Mouse (Mus musculus): ENCODE measurements at regions not wholly inside any gene's neighbourhood (a gene's known extent, or its start where the extent isn't known, plus 50 kb on each side); places are given as distances from the start of the nearest gene placed in this dataset.
"Not testable (repeated sequence)": the region's sequence is repeated elsewhere in the genome, so short reads cannot be mapped to it uniquely, and the experiment has no call there.

DNA sequence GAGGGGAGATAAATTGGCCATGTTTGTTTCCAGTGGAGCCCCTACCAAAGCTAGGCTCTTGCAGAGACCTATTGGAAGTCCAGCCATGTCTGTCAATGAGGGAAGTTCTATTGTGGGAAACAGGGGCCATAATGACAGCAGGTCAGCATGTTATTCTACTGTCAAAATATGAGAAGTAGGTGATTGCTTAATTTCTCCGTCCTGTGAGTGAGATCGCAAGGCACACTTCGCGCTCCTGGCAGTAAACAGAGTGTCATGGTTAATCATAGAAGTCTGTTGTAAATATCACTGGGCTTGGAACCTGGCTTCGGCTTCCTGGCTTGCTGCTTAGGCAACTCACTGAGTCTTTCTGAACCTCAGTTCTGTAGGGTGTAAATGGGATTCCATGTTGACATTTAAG lies 72.5 kb upstream of the Ccdc122 start:
- no peak for DNase-seq (ENCODE audit: low read depth, low spot score)

DNA sequence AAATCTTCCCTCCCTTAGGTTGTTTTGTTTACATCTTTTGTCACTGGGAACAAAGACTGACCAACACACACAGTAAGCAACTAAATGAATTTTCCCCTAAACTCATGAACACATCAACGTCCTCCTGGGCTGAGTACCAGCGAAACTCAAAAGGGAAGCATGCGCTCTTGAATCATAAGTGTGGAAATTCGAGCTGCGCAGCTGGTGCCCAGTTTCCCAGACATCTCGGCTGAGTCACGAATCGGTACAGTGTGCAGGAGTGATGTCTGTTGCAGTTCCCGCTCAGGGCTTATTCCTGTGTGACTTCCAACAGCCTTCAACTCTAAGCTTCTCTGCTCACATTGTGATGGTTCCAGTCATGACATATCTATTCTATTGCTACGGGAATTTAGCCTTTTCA lies 77.7 kb upstream of the Ccdc122 start:
- DNase-seq (ENCODE audit: low read depth, low spot score), result no peak

DNA sequence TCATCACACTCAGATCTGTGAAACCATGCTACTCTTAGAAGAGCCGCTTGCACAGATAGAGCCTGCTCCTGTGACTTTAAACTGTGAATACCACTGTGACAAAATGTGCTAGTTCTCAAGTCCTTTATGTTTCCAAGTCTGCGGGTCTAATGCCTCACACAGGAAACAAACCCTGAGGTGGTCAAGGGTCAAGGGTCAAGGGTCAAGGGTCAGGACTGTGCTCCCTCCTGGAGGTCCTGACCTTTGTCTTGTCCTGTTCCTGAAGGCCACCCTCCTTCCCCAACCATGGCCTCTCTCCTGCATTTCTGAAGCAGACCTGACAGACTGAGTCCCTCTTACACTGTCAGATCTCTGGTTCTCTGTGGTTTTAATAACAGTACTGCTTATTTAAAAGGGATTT lies 79.4 kb upstream of the Ccdc122 start:
- no peak for DNase-seq (ENCODE audit: low read depth, low spot score)

DNA sequence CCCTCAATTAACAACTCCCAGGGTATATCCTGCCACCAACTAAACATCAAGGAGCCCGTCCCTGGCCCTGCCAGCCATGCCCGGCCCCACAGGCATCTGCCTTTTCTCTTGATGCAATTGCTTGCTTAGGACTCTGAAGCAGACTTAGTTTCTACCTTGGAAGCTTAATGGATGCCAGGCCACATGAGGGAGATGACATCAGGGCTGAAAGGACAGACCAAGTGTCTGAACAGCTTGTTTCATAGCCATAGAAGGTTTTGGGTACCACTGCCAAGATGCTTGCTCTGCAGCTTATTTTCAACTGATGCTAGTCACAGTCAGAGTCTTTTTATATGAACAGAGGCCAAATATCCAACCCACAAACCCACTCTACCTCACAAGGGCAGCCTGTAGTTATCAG lies 83.4 kb upstream of the Ccdc122 start:
- DNase-seq (ENCODE audit: low read depth, low spot score), result no peak

DNA sequence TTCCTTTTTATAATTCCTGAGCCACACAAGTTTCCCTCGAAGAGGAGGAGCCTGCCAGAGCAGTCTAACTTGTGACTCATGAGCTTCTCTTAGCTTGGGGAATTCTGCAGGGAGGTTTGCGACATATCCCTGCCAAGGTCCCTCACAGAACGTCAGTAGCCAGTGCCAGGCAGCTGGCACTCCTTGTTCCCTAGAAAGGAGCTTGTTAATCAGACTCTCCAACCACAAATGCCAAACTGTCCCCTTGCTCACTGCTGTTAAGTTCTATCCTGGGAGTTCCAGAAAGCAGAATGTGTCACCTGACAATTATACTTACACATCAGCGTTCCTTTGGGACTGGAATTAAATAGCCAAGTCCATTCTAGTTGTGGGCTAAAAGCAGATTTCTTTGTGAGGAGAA lies 85.1 kb upstream of the Ccdc122 start:
- peak; percentile 66 for DNase-seq (ENCODE audit: low read depth, low spot score)

DNA sequence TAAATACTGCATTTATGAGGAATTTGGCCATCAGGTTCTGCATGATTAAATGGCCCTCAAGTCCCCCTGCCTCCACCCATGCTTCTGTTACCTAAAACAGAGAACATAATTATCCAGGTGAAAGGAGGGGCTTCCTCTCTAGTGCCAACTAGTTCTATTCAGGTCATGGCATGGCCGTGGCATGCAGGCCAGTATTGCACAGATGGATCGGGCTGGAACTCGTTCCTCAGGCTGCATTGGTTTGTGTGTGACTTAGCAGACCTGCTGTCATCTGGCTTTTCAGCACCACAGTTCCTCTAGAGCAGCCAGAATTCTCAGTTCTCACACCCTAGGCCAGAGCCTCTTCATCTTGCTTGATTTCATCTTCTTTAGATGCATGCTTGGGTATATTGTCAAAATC lies 87.2 kb upstream of the Ccdc122 start:
- no peak for DNase-seq (ENCODE audit: low read depth, low spot score)

DNA sequence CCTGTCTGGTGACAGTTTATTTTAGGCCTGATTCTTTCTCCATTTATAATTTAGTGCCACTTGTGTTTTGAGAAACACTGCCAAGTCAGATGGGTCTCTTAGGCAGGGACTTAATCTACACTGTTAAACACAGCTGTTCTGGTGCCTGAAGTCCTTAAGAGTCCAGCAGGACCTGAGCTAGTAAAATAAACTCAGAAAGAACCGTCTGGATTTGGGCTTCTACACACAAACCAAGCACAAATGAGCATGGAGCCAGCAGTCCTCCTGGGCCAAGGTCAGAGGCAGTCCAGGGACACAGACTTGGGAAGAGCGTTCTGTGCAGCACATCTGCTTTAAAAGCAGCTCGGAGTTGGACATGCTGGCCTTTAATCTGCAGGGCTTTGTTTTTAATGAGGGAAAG lies 87.6 kb upstream of the Ccdc122 start:
- DNase-seq (ENCODE audit: low read depth, low spot score), result peak; percentile 67

DNA sequence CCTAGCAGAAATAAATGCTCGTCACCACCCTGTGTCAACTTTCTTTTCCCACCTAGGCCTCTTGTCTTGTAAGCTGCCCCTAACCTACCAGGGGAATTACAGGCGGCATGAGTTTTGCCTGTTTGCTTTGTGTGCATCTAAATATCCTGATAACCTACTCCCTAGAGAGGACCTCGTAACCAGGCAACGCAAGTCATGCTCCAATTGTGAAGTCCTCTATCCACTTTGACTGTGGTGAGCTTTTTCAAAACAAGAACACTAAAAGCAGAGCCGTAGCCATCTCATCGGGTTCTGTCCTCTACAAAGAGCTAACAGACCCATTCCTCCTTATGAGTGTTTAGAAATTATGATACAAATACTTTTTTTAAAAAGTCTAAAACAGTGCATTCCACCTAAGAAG lies 88.1 kb upstream of the Ccdc122 start:
- DNase-seq (ENCODE audit: low read depth, low spot score), result no peak

DNA sequence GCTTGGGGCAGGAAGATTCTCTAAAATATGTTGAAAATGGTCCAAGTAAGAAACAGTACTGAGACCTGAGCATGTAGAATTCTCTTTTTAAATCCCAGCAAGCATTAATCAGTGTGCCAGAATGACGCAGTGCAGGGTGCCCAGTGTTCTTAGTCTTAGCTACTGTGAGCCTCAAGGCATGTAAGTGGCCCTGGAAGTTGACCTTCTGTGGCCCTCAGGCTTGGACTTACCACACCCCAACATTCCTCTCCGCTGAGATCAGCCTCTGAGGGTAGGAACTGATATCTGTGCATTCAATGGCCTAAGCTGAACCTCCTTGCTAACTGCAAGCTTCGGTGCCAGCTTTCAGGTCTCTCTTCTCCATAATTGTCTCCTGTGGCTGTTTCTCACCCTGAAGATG lies 89.4 kb upstream of the Ccdc122 start:
- no peak for DNase-seq (ENCODE audit: low read depth, low spot score)

DNA sequence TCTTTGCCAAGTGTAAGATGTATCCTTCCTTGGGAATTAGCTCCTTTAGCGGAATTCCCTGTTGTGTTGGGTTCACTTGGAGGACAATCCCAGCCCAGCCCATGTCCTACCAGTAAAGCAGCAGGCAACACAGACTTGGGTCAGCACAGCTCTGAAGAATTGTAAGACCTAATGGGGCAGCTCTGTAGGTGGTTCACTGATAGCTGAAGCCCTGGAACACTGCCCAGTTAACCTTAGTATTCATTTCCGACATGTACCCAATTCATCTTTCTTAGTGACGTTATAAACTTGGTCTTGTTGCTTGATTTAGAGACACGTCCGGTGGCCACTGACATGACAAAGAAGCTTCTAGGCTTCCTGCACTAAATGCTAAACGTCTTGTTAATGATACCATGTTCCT lies 90.9 kb upstream of the Ccdc122 start:
- no peak for DNase-seq (ENCODE audit: low read depth, low spot score)

DNA sequence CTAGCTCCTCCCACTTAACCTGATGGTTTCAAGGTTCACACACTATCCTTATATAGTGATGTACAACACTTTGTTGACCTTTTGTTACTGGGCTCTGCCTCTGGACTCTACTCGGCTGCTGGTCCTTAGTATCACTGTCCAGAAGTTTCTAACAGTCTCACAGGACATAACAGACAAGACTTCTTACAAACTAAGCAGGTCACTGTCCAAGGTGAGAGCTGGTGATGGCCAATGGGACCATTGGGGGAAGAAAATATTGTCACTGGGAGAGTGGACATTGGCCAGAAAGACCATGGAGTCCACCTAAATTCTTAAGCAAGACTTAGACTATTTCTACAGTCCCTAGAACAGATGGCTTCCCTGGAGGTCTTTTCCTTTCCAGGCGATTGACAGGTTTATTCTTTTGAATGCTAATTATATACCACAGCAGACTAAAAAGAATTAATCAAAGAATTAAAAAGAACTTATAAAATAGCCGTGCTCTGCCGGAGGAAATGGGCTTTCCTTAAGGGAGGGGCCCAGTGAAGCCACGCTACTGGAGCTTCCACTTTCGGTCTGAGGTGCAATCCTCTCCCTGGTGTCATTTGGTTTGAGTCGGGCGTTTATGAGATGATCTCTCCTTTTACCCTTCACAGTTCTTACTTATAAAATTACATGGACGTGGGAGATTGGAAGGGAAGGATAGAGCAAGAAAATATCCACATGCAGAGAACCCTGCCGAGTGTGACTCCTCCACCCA lies 94.9 kb upstream of the Ccdc122 start:
- DNase-seq (ENCODE audit: low read depth, low spot score), result no peak

DNA sequence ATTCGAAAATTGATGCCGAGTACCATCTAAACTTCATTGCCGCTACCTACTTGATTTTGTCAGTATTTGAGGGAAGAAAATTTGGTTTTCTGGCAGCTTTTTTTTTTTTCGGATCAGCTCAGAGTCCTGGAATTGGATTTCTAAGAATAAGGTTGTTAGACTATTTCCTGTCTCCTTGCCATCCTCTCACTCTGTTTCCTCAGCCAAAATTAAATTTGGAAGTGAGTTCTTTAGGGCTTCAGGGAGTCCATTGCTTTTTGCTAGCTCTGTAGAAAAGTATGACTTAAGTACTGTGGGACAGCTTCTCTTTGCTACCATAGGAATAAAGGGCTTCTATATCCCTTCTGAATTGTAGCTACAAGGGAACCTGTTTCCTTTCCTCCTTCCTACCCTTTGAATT lies 96.1 kb upstream of the Ccdc122 start:
- DNase-seq (ENCODE audit: low read depth, low spot score), result no peak

DNA sequence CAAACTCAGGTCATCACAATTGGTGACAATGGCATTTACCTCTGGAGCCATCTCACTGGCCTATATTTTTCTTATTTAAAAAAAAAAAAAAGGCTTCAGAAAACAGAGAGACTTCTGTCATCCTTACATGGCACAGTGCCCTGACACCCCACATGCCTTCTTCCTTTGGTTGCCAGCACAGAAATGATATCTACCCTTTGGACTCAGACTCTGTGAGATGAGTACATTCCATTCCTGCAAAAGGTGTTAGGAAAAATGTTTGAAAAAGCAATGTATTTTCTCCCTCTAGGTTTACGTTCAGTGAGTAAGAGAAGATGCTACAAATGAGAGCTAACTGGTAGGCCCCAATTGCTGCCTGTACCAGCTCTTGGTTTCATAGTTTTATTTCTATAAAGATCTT lies 99.9 kb upstream of the Ccdc122 start:
- no peak for DNase-seq (ENCODE audit: low read depth, low spot score)

DNA sequence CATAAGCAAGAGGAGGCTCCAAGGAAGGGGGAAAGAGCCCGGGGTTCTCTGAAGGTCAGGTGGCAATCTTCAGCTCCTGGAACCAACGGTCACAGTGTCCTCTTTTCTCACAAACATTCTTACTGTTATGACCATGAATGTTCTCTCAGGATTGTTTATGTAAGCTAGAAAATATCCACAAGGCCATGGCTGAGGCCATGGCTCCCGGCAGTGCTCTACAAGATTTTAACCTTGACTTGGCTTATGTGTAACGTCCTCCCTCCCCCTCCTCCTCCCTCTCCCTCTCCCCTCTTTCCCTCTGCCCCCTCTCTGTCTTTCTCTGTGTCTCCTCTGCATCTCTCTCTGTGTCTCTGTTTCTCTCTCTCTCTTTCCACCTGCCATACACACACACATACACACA lies 100.5 kb upstream of the Ccdc122 start:
- not testable (repeated sequence) for DNase-seq (ENCODE audit: low read depth, low spot score)

DNA sequence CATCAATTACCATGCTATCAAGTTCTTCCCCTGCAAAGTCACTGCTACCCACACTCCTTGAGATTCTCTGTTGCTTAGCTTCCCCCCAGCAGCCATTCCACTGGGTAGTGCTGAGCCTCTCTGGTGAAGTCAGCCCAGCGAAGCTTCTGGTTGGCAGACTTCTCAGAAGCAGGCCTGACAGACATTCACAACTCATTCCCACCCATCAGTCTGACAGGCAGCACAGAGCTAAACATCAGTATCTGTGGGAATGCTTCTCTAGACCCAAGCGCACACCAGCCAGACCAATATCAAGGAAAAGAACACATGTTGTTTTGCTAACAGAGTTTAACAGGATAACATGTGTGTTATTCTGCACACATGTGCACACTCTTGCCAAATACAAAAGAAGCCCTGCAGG lies 101.1 kb upstream of the Ccdc122 start:
- no peak for DNase-seq (ENCODE audit: low read depth, low spot score)

DNA sequence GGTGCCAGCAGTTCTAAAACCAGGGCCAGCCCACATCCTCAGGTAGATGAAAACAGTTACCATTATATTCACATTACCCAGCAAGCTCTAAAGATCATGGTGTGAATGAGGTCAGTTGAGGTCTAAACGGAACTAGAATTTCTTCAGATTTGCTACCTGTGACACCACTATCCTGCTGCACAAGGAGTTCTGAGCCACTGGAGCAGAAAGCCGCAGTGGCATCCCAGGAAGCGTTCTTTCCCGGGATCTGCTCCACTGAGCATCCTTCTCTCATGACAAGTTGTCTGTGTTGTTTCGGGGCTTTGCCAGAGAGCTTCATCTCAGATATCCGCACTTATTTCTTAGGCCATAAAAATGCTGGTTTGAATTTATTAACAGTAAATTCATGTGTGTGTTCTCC lies 103.7 kb upstream of the Ccdc122 start:
- DNase-seq (ENCODE audit: low read depth, low spot score), result no peak

DNA sequence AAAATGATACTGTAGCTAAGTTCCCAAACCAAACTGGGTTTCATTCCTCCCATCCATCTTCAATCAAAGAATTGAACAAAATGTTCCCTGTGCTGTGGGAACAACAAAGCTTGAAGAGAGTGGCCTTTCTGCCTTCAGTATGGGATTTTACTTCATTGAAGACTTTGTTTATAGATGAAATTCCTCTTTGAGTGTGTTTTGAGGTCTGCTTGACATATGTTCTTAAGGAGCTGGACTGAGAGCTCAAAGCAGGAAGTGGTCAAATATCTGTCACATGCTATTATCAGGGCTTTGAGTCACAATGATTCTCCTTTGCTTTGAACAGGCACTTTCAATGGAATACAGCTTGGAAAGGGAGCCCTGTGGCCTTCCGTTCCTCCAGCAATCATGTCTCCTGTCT lies 105.2 kb upstream of the Ccdc122 start:
- DNase-seq (ENCODE audit: low read depth, low spot score), result no peak

DNA sequence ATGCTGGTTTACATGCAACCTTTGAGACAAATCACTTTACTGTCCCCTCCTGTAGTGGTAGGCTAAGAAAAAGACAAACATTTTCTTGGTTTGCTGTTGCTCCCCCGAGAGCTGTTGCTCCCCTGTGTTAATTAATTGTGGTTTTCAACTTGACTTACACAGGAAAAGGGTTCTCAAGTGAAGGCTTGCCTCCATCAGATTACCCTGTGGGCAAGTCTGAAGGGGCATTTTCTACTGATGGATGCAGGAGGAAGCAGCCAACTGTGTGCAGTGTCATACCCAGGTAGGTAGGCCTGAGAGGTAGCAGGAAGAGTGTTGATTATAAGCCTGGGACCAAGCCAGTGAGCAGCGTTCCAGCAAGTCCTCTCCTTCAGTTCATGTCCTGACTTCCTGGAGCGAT lies 107.0 kb upstream of the Ccdc122 start:
- no peak for DNase-seq (ENCODE audit: low read depth, low spot score)

DNA sequence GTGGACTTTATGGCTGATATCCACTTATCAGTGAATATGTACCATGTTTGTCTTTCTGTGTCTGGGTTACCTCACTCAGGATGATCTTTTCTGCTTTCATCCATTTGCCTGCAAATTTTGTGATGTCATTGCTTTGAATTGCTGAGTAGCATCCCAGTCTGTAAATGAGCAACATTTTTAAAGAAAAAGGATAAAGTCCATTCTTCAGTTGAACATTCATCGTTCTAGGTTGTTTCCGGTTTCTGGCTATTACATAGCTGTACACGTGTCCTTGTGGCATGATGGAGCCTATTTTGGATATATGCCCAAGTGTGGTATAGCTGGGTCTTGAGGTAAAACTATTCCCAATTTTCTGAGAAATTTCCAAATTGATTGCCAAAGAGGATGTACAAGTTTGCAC lies 107.9 kb upstream of the Ccdc122 start:
- no peak for DNase-seq (ENCODE audit: low read depth, low spot score)

DNA sequence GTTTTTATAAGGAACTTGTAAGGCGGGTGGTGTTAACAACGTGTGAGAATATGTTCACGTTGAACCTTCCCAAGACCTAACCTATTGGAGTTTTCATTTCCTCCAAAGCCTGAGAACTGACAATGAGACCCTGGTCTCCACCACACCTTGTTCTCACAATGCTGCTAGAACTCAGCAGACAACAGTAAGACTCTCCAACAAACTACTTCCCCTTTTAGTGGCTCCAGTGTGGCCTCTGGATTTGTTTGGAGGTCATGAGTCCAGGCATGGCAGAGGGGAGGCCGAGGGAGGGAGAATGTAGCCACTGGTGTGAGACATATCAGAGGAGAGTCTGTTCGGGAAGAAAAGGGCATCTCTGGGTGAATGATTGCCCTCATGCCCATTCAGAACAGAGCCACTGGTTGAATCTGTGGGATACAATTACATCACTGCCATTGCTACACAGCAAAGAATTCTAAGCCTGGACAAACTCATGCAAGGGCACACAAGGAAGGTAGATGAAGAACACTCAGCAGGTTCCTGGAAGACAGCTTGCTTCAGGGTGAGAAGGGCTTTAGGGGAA lies 109.2 kb upstream of the Ccdc122 start:
- no peak for DNase-seq (ENCODE audit: low read depth, low spot score)

DNA sequence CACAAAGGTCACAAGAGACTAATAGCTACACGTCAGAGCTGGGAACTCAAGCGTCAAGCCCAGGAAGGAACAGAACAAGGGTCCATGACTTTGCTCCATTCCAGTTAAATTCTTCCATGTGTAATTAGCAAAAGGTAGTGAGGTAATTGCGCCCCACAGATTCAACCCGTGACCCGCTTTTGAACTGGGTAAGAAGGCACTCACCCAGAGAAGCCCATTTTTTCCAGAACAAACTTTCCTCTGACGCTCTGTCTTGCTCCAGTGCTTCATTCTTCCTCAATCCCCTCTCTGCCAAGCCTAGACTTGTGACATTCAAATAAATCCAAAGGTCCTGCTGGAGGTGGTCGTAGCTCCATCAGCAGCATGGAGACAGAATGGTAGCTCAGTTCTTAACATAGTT lies 110.2 kb upstream of the Ccdc122 start:
- no peak for DNase-seq (ENCODE audit: low read depth, low spot score)

DNA sequence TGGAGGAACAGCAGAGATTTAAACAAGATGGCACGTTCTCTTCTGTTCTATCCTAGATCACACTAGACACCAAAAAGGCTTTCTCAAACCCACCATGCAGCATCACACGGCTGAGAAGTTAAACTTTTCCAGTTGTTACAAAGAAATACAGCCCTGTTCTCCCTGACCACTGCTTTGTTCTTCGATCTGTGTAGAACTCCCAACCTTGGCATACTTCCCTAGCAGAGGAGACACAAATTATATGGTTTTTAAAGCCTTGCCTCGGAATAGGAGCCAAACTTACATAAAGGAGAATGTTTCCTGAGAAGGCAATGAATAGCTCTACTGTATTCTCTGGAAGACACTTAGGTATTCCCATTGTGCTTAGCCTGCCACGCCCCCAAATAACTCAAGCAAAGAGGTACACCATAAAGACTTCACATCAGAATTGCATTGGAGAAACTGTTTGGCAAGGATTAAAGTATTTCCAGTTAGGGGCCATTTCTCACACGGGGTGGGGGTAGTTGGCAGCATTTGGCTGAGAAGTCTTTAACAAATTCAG lies 114.1 kb upstream of the Ccdc122 start:
- DNase-seq (ENCODE audit: low read depth, low spot score), result no peak

DNA sequence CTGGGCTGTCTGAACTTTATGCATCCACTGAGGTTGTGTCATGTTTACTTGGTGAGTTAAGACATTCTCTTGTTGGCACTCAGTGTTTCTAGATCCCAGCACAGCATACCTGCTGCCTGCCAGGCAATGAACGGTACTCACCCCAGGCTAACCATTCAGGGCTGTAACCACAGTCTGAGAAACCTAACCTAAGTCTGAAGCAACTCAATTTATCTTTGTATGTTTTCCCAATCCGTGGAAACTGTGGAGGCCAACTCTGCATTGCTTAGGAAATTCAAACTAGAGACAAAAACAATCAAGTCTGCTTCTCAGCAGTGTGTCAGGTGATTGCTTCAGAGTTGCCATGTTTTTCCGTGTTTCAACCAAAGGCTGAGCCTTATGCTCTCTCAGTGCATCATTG lies 118.5 kb upstream of the Ccdc122 start:
- DNase-seq (ENCODE audit: low read depth, low spot score), result no peak
